Mouse (Mus musculus) hindbrain, embryonic 10.5 days (tissue): ENCODE data around the gene B230307C23Rik. TPM values are rescaled to one million over a fixed set of nuclear protein-coding genes. Genes with fewer than 3 reads are reported as not detected.
"Not testable (repeated sequence)": the region's sequence is repeated elsewhere in the genome, so short reads cannot be mapped to it uniquely, and the experiment has no call there.

ENCODE experiments used
- DNase-seq: peaks from one replicate; pipeline ENCODE4 v3.0.0-alpha.2; 2017; ENCODE audit warnings: low spot score
- H3K27ac ChIP-seq: fragments of 300-500 bp; sonication (generic); 2 replicates; pipeline ENCODE4 v1.5.1; 2016; ENCODE audit warnings: mild to moderate bottlenecking, moderate library complexity
- H3K27me3 ChIP-seq: fragments of 300-500 bp; sonication (generic); 2 replicates; pipeline ENCODE4 v1.6.1; 2016; ENCODE audit warnings: mild to moderate bottlenecking; ENCODE audit not compliant: poor library complexity, insufficient read depth, severe bottlenecking
- H3K36me3 ChIP-seq: fragments of 300-500 bp; sonication (generic); 2 replicates; pipeline ENCODE4 v1.6.1; 2016; ENCODE audit warnings: mild to moderate bottlenecking, moderate library complexity
- H3K4me1 ChIP-seq: fragments of 300-500 bp; sonication (generic); replicated peaks from 2 replicates; pipeline ENCODE4 v1.6.1; 2016; ENCODE audit warnings: mild to moderate bottlenecking
- H3K4me3 ChIP-seq: fragments of 300-500 bp; sonication (generic); 2 replicates; pipeline ENCODE4 v1.5.1; 2016; ENCODE audit warnings: mild to moderate bottlenecking, moderate library complexity
- H3K9me3 ChIP-seq: fragments of 300-500 bp; sonication (generic); 2 replicates; pipeline ENCODE4 v1.6.1; 2016; ENCODE audit warnings: mild to moderate bottlenecking, moderate library complexity
- WGBS: fragments of 180-500 bp; shearing (Covaris S2); methylation state at CpG from one replicate; pipeline ENCODE4 v1.1.7; 2016; 5-methylcytosine and 5-hydroxymethylcytosine counted together
- polyA plus RNA-seq: library from polyadenylated mRNA; unstranded; fragments of >200 nt; fragmentation: Nextera tagmentation; extraction: Ambion mirVana; gene quantifications from 2 replicates; pipeline ENCODE4 v1.2.1, GENCODE M21; 2016

Gene B230307C23Rik
- polyA plus RNA-seq, 1 experiment from 2014 or later: 16.6 TPM

GRCm38 (mm10) chr16:98041676-98042075, 44.6 kb downstream of the B230307C23Rik start:
- no peak for DNase-seq
- Histone ChIP-seq H3K36me3 (peaks cover 56% of the 10 kb centered on the region), H3K4me1 (no peaks in the 10 kb centered on the region), H3K9me3 (peaks cover 43% of the 10 kb centered on the region), H3K27me3 (no peaks in the 10 kb centered on the region), H3K27ac (no peak overlapping the region), H3K4me3 (no peak overlapping the region)
- 83% methylated on average over 2 of the region's 2 CpGs for WGBS

DNA sequence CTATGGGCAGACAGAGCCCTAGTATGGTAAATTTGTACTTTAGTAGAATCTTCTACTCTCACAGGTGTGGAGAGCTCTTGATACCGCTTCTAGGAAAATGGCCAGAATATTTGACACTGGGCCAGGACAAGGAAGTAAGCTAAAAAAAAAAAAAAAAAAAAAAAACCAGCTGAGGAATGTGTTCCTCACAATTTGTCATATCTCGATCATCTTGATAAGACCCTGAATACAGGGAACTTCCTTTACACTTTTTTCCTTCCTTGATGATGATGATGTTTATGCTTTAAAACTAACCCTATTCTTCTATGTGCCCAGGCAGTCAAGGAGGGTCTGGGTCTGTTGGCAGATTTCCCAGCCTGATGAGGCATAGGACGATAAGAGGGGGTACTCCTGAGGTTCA, 82.3 kb downstream of the B230307C23Rik start:
- DNase-seq, H3K4me3 ChIP-seq, H3K4me1 ChIP-seq, H3K27ac ChIP-seq, H3K27me3 ChIP-seq: not testable (repeated sequence)
- WGBS: 97% methylated on average over 3 of the region's 3 CpGs
- H3K9me3 ChIP-seq: peaks cover 38% of the 10 kb centered on the region
- H3K36me3 ChIP-seq: peaks cover 50% of the 10 kb centered on the region

- DNase-seq: not testable (repeated sequence)
These were observed 84.0 kb downstream of the B230307C23Rik start for GRCm38 (mm10) chr16:98081140-98081539.

More at GRCm38 (mm10) chr16:98081140-98081539, 84.0 kb downstream of the B230307C23Rik start:
- not testable (repeated sequence) for H3K27me3 ChIP-seq, H3K4me1 ChIP-seq
- Histone ChIP-seq H3K27ac (peak overlapping the region; percentile 92), H3K36me3 (peaks cover 34% of the 10 kb centered on the region), H3K9me3 (peaks cover 24% of the 10 kb centered on the region), H3K4me3 (peak overlapping the region; percentile 79)
- WGBS: 78% methylated on average over 1 of the region's 1 CpGs

Other genes starting within 250 kb of the B230307C23Rik start
- 2.9 TPM in 2 replicates for gene Ripk4, start 233.5 kb upstream of the B230307C23Rik start, polyA plus RNA-seq
- gene Prdm15, start 145.5 kb upstream of the B230307C23Rik start, polyA plus RNA-seq: 13.8 and 16.8 TPM in 2 replicates
- gene C2cd2, start 34.7 kb upstream of the B230307C23Rik start, polyA plus RNA-seq: 13.6 and 17.0 TPM in 2 replicates
- gene Zbtb21, start 34.7 kb upstream of the B230307C23Rik start, polyA plus RNA-seq: 13.1 and 14.0 TPM in 2 replicates
- gene A630089N07Rik, start 85.1 kb downstream of the B230307C23Rik start, polyA plus RNA-seq: 19.0 and 32.4 TPM in 2 replicates